Mouse (Mus musculus): ENCODE measurements around the gene Slc5a2. TPM values are rescaled to one million over a fixed set of nuclear protein-coding genes. Genes with fewer than 3 reads are reported as not detected.

The Slc5a2 gene
- polyA plus RNA-seq, 1 experiment, result 2.0 TPM

- no peaks in the 10 kb centered on the region for H3K4me1 ChIP-seq (ENCODE audit: control insufficient read depth, insufficient read depth, low read length)
- H3K36me3 ChIP-seq (ENCODE audit: control insufficient read depth, insufficient read depth, low read length), result no peaks in the 10 kb centered on the region
- TF ChIP-seq POLR2A (IDR thresholded peaks at IDR 0.05; ENCODE audit: control insufficient read depth, low read depth, low read length), result no peak
- TF ChIP-seq CTCF (IDR thresholded peaks at IDR 0.05; ENCODE audit: control insufficient read depth, insufficient read depth, insufficient replicate concordance, low read depth, low read length), result no peak
- H3K27me3 ChIP-seq (ENCODE audit: control insufficient read depth, insufficient read depth, low read length), result no peaks in the 10 kb centered on the region
- H3K4me3 ChIP-seq (ENCODE audit: control insufficient read depth, low read depth, low read length), result no peak overlapping the region
- H3K27ac ChIP-seq (ENCODE audit: control insufficient read depth, insufficient read depth, low read depth, low read length), result no peak overlapping the region
Observed at GRCm38 (mm10) chr7:128284047-128284446, 18.6 kb downstream of the Slc5a2 start.

- Histone ChIP-seq H3K27ac (ENCODE audit: control insufficient read depth, insufficient read depth, low read depth, low read length) (no peak overlapping the region), H3K36me3 (ENCODE audit: control insufficient read depth, insufficient read depth, low read length) (no peaks in the 10 kb centered on the region), H3K27me3 (ENCODE audit: control insufficient read depth, insufficient read depth, low read length) (no peaks in the 10 kb centered on the region), H3K4me1 (ENCODE audit: control insufficient read depth, insufficient read depth, low read length) (no peaks in the 10 kb centered on the region), H3K4me3 (ENCODE audit: control insufficient read depth, low read depth, low read length) (no peak overlapping the region)
- TF ChIP-seq CTCF (IDR thresholded peaks at IDR 0.05; ENCODE audit: control insufficient read depth, insufficient read depth, insufficient replicate concordance, low read depth, low read length) (no peak), POLR2A (IDR thresholded peaks at IDR 0.05; ENCODE audit: control insufficient read depth, low read depth, low read length) (no peak)
Observed at GRCm38 (mm10) chr7:128285060-128285459, 19.6 kb downstream of the Slc5a2 start.

- no peaks in the 10 kb centered on the region for H3K36me3 ChIP-seq (ENCODE audit: control insufficient read depth, insufficient read depth, low read length)
- no peak overlapping the region for H3K27ac ChIP-seq (ENCODE audit: control insufficient read depth, insufficient read depth, low read depth, low read length)
- no peaks in the 10 kb centered on the region for H3K27me3 ChIP-seq (ENCODE audit: control insufficient read depth, insufficient read depth, low read length)
- H3K4me1 ChIP-seq (ENCODE audit: control insufficient read depth, insufficient read depth, low read length), result no peaks in the 10 kb centered on the region
- no peak; the same call in 1 of the 2 replicates for TF ChIP-seq CTCF (IDR thresholded peaks at IDR 0.05; ENCODE audit: control insufficient read depth, insufficient read depth, insufficient replicate concordance, low read depth, low read length)
- no peak for TF ChIP-seq POLR2A (IDR thresholded peaks at IDR 0.05; ENCODE audit: control insufficient read depth, low read depth, low read length)
- H3K4me3 ChIP-seq (ENCODE audit: control insufficient read depth, low read depth, low read length), result no peak overlapping the region
Observed at GRCm38 (mm10) chr7:128288923-128289544, 23.6 kb downstream of the Slc5a2 start.

GRCm38 (mm10) chr7:128294785-128295184 is 29.3 kb downstream of the Slc5a2 start:
- Histone ChIP-seq H3K4me1 (ENCODE audit: control insufficient read depth, insufficient read depth, low read length) (peaks cover 5% of the 10 kb centered on the region), H3K27me3 (ENCODE audit: control insufficient read depth, insufficient read depth, low read length) (no peaks in the 10 kb centered on the region), H3K27ac (ENCODE audit: control insufficient read depth, insufficient read depth, low read depth, low read length) (no peak overlapping the region), H3K4me3 (ENCODE audit: control insufficient read depth, low read depth, low read length) (no peak overlapping the region), H3K36me3 (ENCODE audit: control insufficient read depth, insufficient read depth, low read length) (no peaks in the 10 kb centered on the region)
- TF ChIP-seq POLR2A (IDR thresholded peaks at IDR 0.05; ENCODE audit: control insufficient read depth, low read depth, low read length), result no peak
- no peak for TF ChIP-seq CTCF (IDR thresholded peaks at IDR 0.05; ENCODE audit: control insufficient read depth, insufficient read depth, insufficient replicate concordance, low read depth, low read length)

- H3K36me3 ChIP-seq (ENCODE audit: control insufficient read depth, insufficient read depth, low read length), result no peaks in the 10 kb centered on the region
- no peak for TF ChIP-seq CTCF (IDR thresholded peaks at IDR 0.05; ENCODE audit: control insufficient read depth, insufficient read depth, insufficient replicate concordance, low read depth, low read length)
- no peak for TF ChIP-seq POLR2A (IDR thresholded peaks at IDR 0.05; ENCODE audit: control insufficient read depth, low read depth, low read length)
- no peak overlapping the region for H3K4me3 ChIP-seq (ENCODE audit: control insufficient read depth, low read depth, low read length)
- H3K27ac ChIP-seq (ENCODE audit: control insufficient read depth, insufficient read depth, low read depth, low read length), result no peak overlapping the region
- H3K4me1 ChIP-seq (ENCODE audit: control insufficient read depth, insufficient read depth, low read length), result peaks cover 5% of the 10 kb centered on the region
- H3K27me3 ChIP-seq (ENCODE audit: control insufficient read depth, insufficient read depth, low read length), result no peaks in the 10 kb centered on the region
Observed at GRCm38 (mm10) chr7:128296514-128296913, 31.1 kb downstream of the Slc5a2 start.

GRCm38 (mm10) chr7:128297291-128297616 is 31.8 kb downstream of the Slc5a2 start:
- Histone ChIP-seq H3K27ac (ENCODE audit: control insufficient read depth, insufficient read depth, low read depth, low read length) (no peak overlapping the region), H3K27me3 (ENCODE audit: control insufficient read depth, insufficient read depth, low read length) (no peaks in the 10 kb centered on the region), H3K4me1 (ENCODE audit: control insufficient read depth, insufficient read depth, low read length) (peaks cover 5% of the 10 kb centered on the region), H3K4me3 (ENCODE audit: control insufficient read depth, low read depth, low read length) (peak overlapping the region; percentile 93), H3K36me3 (ENCODE audit: control insufficient read depth, insufficient read depth, low read length) (no peaks in the 10 kb centered on the region)
- no peak for TF ChIP-seq POLR2A (IDR thresholded peaks at IDR 0.05; ENCODE audit: control insufficient read depth, low read depth, low read length)
- no peak for TF ChIP-seq CTCF (IDR thresholded peaks at IDR 0.05; ENCODE audit: control insufficient read depth, insufficient read depth, insufficient replicate concordance, low read depth, low read length)

GRCm38 (mm10) chr7:128297617-128298480 is 32.4 kb downstream of the Slc5a2 start, which contains the start of gene BC017158:
TSS of gene BC017158 (minus strand) at chr7:128298170.
- no peak for TF ChIP-seq POLR2A (IDR thresholded peaks at IDR 0.05; ENCODE audit: control insufficient read depth, low read depth, low read length)
- no peak for TF ChIP-seq CTCF (IDR thresholded peaks at IDR 0.05; ENCODE audit: control insufficient read depth, insufficient read depth, insufficient replicate concordance, low read depth, low read length)
- Histone ChIP-seq H3K27me3 (ENCODE audit: control insufficient read depth, insufficient read depth, low read length) (no peaks in the 10 kb centered on the region), H3K36me3 (ENCODE audit: control insufficient read depth, insufficient read depth, low read length) (no peaks in the 10 kb centered on the region), H3K4me3 (ENCODE audit: control insufficient read depth, low read depth, low read length) (peak within 1 kb of the TSS; percentile 93), H3K27ac (ENCODE audit: control insufficient read depth, insufficient read depth, low read depth, low read length) (no peak within 1 kb of the TSS), H3K4me1 (ENCODE audit: control insufficient read depth, insufficient read depth, low read length) (peaks cover 5% of the 10 kb centered on the region)
